In genomic region chr5:65538829-65539228, GRCm38 (mm10) we compare ENCODE assay signal across 8 mouse cellular contexts. TPM values are rescaled to one million over a fixed set of nuclear protein-coding genes. Genes with fewer than 3 reads are reported as not detected.
A peak's percentile ranks its signal among the peaks of the same experiment; 100 is the strongest.
DNase-seq lines count a peak whose midpoint lies in the region; ATAC-seq lines count a peak whose summit lies in the region.
"Had no signal": no experiment of that assay in that cellular context is flagged by ENCODE, and none has a peak within 500 bp of the region (broad histone marks: within the 10 kb centered on the region; RNA-seq: fewer than 3 reads in every experiment).

No protein-coding gene starts in this region.

- H3K9me3 ChIP-seq in neural tube, embryonic 11.5 days (ENCODE audit: control insufficient read depth, low read length), result no peaks in the 10 kb centered on the region
- H3K9me3 ChIP-seq in forebrain, embryonic 13.5 days (replicated peaks), result no peaks in the 10 kb centered on the region
- H3K9me3 ChIP-seq in limb, embryonic 15.5 days, result no peaks in the 10 kb centered on the region

- WGBS in neural tube, embryonic 11.5 days, result 41% methylated on average over 4 of the region's 4 CpGs
- WGBS in forebrain, embryonic 13.5 days, result 11% methylated on average over 4 of the region's 4 CpGs
- WGBS in limb, embryonic 15.5 days, result 46% methylated on average over 4 of the region's 4 CpGs

- peak overlapping the region; percentile 6; the same call in 1 of the 2 replicates for H3K4me3 ChIP-seq in neural tube, embryonic 11.5 days (ENCODE audit: low read depth, low read length)
- peak overlapping the region; percentile 30 for H3K4me3 ChIP-seq in forebrain, embryonic 13.5 days
- peak overlapping the region; percentile 16; the same call in 1 of the 2 replicates for H3K4me3 ChIP-seq in limb, embryonic 15.5 days

- H3K9ac ChIP-seq in neural tube, embryonic 11.5 days (ENCODE audit: low read length), result no peak overlapping the region
- H3K9ac ChIP-seq in forebrain, embryonic 13.5 days, result peak overlapping the region; percentile 56
- H3K9ac ChIP-seq in limb, embryonic 15.5 days, result no peak overlapping the region

- DNase-seq in neural tube, embryonic 11.5 days (ENCODE audit: low spot score), result no peak
- no peak for DNase-seq in neural tube, embryonic 10.5 days (ENCODE audit: extremely low spot score, low spot score)
- DNase-seq in MN1 (ENCODE audit: low spot score), result no peak
- DNase-seq in thymus, postnatal 10 days (ENCODE audit: low spot score in 2 of 2), result no peak
- no peak for DNase-seq in adrenal gland, postnatal 4 days (ENCODE audit: low spot score in 2 of 2)

- H3K4me1 ChIP-seq in neural tube, embryonic 11.5 days (ENCODE audit: control insufficient read depth, insufficient read depth, low read length), result peaks cover 4% of the 10 kb centered on the region; the same call in 1 of the 2 replicates
- H3K4me1 ChIP-seq in forebrain, embryonic 13.5 days, result peaks cover 14% of the 10 kb centered on the region
- peaks cover 13% of the 10 kb centered on the region for H3K4me1 ChIP-seq in limb, embryonic 15.5 days

- no peak for ATAC-seq in neural tube, embryonic 11.5 days (ENCODE audit: insufficient read depth, low FRiP score, low TSS enrichment)
- ATAC-seq in forebrain, embryonic 13.5 days, result no peak
- no peak for ATAC-seq in limb, embryonic 15.5 days (ENCODE audit: insufficient number of reproducible peaks, low FRiP score, low TSS enrichment, low read depth)

- no peak overlapping the region for H3K27ac ChIP-seq in neural tube, embryonic 11.5 days (ENCODE audit: low read depth, low read length)
- H3K27ac ChIP-seq in forebrain, embryonic 13.5 days, result no peak overlapping the region
- H3K27ac ChIP-seq in limb, embryonic 15.5 days, result no peak overlapping the region

- H3K36me3 ChIP-seq in neural tube, embryonic 11.5 days (ENCODE audit: control insufficient read depth, insufficient read depth, low read length), result no peaks in the 10 kb centered on the region
- 0 out of 2 replicates have a peak, but pooled peaks cover 6% of the 10 kb centered on the region for H3K36me3 ChIP-seq in forebrain, embryonic 13.5 days (ENCODE audit: poor library complexity, severe bottlenecking)
- H3K36me3 ChIP-seq in limb, embryonic 15.5 days, result no peaks in the 10 kb centered on the region

- no peaks in the 10 kb centered on the region for H3K27me3 ChIP-seq in neural tube, embryonic 11.5 days (ENCODE audit: control insufficient read depth, insufficient read depth, low read length)
- H3K27me3 ChIP-seq in forebrain, embryonic 13.5 days, result no peaks in the 10 kb centered on the region
- H3K27me3 ChIP-seq in limb, embryonic 15.5 days, result no peaks in the 10 kb centered on the region

- peak overlapping the region; percentile 30 for H3K4me2 ChIP-seq in neural tube, embryonic 11.5 days (ENCODE audit: low read depth)
- peak overlapping the region; percentile 58 for H3K4me2 ChIP-seq in forebrain, embryonic 13.5 days
- peak overlapping the region; percentile 32 for H3K4me2 ChIP-seq in limb, embryonic 15.5 days

RNA-seq across cellular contexts. Expression of gene Ube2k, which starts 1.8 kb away (rescaled TPM):
- 138 and 142 TPM in 2 replicates for polyA plus RNA-seq in neural tube, embryonic 11.5 days (2014; fragmentation: Nextera tagmentation; extraction: Ambion mirVana)
- 194 and 196 TPM in 2 replicates for polyA plus RNA-seq in forebrain, embryonic 13.5 days (2015; fragmentation: Nextera tagmentation; extraction: Ambion mirVana)
- 169 and 171 TPM in 2 replicates for polyA plus RNA-seq in limb, embryonic 15.5 days (2015; fragmentation: Nextera tagmentation; extraction: Ambion mirVana)
- total RNA-seq in adrenal gland, postnatal 4 days (2021), result 10 to 100 TPM; 84.9 to 85.8 TPM

RNA-seq across cellular contexts. Expression of gene Smim14, which starts 1.8 kb away (rescaled TPM):
- polyA plus RNA-seq in neural tube, embryonic 11.5 days (2014; fragmentation: Nextera tagmentation; extraction: Ambion mirVana), result 92.5 and 102 TPM in 2 replicates
- polyA plus RNA-seq in forebrain, embryonic 13.5 days (2015; fragmentation: Nextera tagmentation; extraction: Ambion mirVana), result 131 and 133 TPM in 2 replicates
- polyA plus RNA-seq in limb, embryonic 15.5 days (2015; fragmentation: Nextera tagmentation; extraction: Ambion mirVana), result 150 and 154 TPM in 2 replicates
- 100 to 1,000 TPM; 115 to 117 TPM for total RNA-seq in adrenal gland, postnatal 4 days (2021)

RNA-seq across cellular contexts. Expression of gene Gm43552, which starts 46.2 kb away (rescaled TPM):
- not detected in 2 replicates for polyA plus RNA-seq in neural tube, embryonic 11.5 days (2014; fragmentation: Nextera tagmentation; extraction: Ambion mirVana)
- not detected in 2 replicates for polyA plus RNA-seq in forebrain, embryonic 13.5 days (2015; fragmentation: Nextera tagmentation; extraction: Ambion mirVana)
- polyA plus RNA-seq in limb, embryonic 15.5 days (2015; fragmentation: Nextera tagmentation; extraction: Ambion mirVana), result not detected in 2 replicates
- total RNA-seq in adrenal gland, postnatal 4 days (2021), result not detected
- total RNA-seq: layer of hippocampus, postnatal 14 days had no signal
